Mouse (Mus musculus): ENCODE data around the gene Rtcb.
A peak's percentile ranks its signal among the peaks of the same experiment; 100 is the strongest.

Gene Rtcb

DNA sequence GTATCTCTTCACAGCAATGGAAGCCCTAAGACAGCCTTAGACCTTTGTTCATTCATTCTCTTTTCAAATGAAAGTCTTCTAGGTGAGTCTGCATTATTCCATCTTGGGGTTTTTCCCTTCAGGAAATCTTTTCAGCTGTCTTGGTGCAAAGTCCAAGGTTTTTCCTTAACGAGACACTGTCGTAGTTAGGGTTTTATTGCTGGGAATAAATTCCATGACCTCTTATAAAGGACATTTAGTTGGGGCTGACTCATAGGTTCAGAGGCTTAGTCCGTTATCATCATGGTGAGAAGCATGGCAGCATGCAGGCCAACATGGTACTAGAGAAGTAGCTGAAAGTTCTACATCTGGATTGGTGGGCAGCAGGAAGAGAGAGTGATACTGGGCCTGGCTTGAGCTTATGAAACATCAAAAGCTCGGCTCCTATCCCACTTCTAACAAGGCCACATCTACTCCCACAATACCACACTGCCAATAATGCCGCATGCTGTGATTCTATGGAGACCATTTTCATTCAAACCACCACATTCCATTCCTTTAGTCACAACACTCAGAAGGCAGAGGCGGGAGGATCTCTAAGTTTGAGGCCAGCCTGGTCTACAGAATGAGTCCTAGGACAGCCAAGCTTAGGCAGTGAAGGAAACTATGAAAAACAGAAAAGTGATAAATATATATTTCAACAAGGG lies 21.2 kb downstream of the Rtcb start:
- DNase-seq = no peak

DNA sequence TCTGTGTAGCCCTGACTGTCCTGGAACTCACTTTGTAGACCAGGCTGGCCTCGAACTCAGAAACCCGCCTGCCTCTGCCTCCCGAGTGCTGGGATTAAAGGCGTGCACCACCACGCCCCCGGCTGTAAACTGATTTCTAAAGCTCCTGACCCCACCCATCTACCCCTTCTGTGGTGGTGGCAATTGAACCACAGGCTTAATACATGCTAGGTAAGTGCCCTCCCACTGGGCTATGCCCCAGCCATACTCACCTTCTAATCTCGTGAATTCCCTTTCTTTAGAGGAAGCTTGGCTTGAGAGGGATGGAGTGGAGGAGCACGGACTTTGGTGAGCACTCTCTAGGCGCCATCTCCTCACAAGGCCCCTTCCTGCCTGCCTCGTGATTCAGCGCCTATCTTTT lies 27.7 kb downstream of the Rtcb start:
- no peak for DNase-seq

GRCm38 (mm10) chr10:85929208-85929591 lies 28.4 kb downstream of the Rtcb start:
- DNase-seq = no peak

DNA sequence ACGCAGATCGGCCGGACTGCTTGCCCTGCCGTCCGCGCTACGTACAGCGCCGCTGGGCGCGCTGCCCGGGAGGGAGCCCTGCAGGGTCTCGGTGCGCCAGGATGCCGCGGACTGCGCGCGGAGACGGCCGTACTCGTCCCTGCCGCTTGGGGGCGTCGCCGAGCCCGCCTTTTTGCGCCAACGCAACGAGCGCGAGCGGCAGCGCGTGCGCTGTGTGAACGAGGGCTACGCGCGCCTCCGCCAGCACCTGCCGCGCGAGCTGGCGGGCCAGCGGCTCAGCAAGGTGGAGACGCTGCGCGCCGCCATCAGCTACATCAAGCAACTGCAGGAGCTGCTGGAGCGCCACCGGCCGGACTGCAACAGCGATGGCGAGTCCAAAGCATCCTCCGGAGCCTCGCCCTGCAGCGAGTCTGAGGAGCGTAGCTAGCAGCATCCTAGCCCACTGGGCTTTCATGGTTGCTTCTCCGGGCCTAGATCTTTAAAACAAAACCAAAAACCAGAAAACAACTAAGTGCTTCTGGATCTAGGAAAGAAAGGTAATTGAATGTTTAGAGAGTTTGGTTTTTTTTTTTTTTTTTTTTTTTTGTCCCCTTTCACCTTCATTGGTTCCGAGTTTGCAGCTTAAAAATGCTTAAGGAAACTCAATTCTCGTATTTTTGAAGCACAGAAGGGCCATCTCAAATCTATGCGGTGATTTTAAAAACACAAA lies 29.0 kb downstream of the Rtcb start:
- peak; percentile 75 for DNase-seq

GRCm38 (mm10) chr10:85927676-85928445 lies 29.8 kb downstream of the Rtcb start, which contains the start of gene Ascl4:
Ascl4 (plus strand) TSS chr10:85927681.
- DNase-seq = peak; percentile 51

- DNase-seq = peak; percentile 96
These were observed 40.9 kb downstream of the Rtcb start, which contains the start of gene Prdm4 for GRCm38 (mm10) chr10:85916498-85917309. Prdm4 (minus strand) TSS chr10:85917142.
